Mouse (Mus musculus): ENCODE measurements around the gene Bud31.

Gene Bud31

GRCm38 (mm10) chr5:145129124-145129523, 11.0 kb upstream of the Bud31 start:
- WGBS, result 73% methylated on average over 4 of the region's 4 CpGs

GRCm38 (mm10) chr5:145129773-145130172, 10.4 kb upstream of the Bud31 start:
- WGBS, result 45% methylated on average over 6 of the region's 6 CpGs

GRCm38 (mm10) chr5:145130191-145130590, 10.0 kb upstream of the Bud31 start:
- WGBS, result 35% methylated on average over 11 of the region's 11 CpGs

- 73% methylated on average over 3 of the region's 3 CpGs for WGBS
Observed at GRCm38 (mm10) chr5:145130995-145131394, 9.2 kb upstream of the Bud31 start.

GRCm38 (mm10) chr5:145133275-145133674, 6.9 kb upstream of the Bud31 start:
- WGBS, result 82% methylated on average over 6 of the region's 6 CpGs

GRCm38 (mm10) chr5:145138836-145139235, 1.3 kb upstream of the Bud31 start:
- WGBS, result 2% methylated on average over 6 of the region's 6 CpGs

GRCm38 (mm10) chr5:145140611-145141010, 449 bp downstream of the Bud31 start:
- under 1% methylated on average over 18 of the region's 18 CpGs for WGBS

GRCm38 (mm10) chr5:145147748-145148147, 7.6 kb downstream of the Bud31 start:
- WGBS, result 89% methylated on average over 5 of the region's 5 CpGs

- 88% methylated on average over 6 of the region's 6 CpGs for WGBS
Observed at GRCm38 (mm10) chr5:145149294-145149693, 9.1 kb downstream of the Bud31 start.

GRCm38 (mm10) chr5:145152690-145153089, 12.5 kb downstream of the Bud31 start:
- 89% methylated on average over 5 of the region's 5 CpGs for WGBS

GRCm38 (mm10) chr5:145161361-145161760, 21.2 kb downstream of the Bud31 start:
- WGBS, result 95% methylated on average over 14 of the region's 14 CpGs

- WGBS, result 50% methylated on average over 3 of the region's 3 CpGs
Observed at GRCm38 (mm10) chr5:145164710-145165109, 24.5 kb downstream of the Bud31 start.

- WGBS, result 80% methylated on average over 15 of the region's 15 CpGs
Observed at GRCm38 (mm10) chr5:145165184-145165583, 25.0 kb downstream of the Bud31 start.

GRCm38 (mm10) chr5:145166536-145167305, 26.6 kb downstream of the Bud31 start, which contains the start of the genes Ptcd1 and Cpsf4:
Ptcd1 (minus strand) TSS chr5:145167108.
Cpsf4 (plus strand) TSS chr5:145167213.
- under 1% methylated on average over 51 of the region's 51 CpGs for WGBS

- WGBS, result 1% methylated on average over 27 of the region's 28 CpGs
Observed at GRCm38 (mm10) chr5:145167306-145167661, 27.1 kb downstream of the Bud31 start.

GRCm38 (mm10) chr5:145178461-145178980, 38.4 kb downstream of the Bud31 start:
- 81% methylated on average over 18 of the region's 18 CpGs for WGBS

GRCm38 (mm10) chr5:145185244-145185643, 45.1 kb downstream of the Bud31 start:
- WGBS, result 85% methylated on average over 2 of the region's 2 CpGs

- 93% methylated on average over 6 of the region's 6 CpGs for WGBS
Observed at GRCm38 (mm10) chr5:145189416-145189815, 49.3 kb downstream of the Bud31 start.

GRCm38 (mm10) chr5:145190373-145190772, 50.2 kb downstream of the Bud31 start:
- WGBS, result 28% methylated on average over 5 of the region's 5 CpGs

- under 1% methylated on average over 41 of the region's 41 CpGs for WGBS
Observed at GRCm38 (mm10) chr5:145190875-145191798, 51.0 kb downstream of the Bud31 start.

- 78% methylated on average over 2 of the region's 2 CpGs for WGBS
Observed at GRCm38 (mm10) chr5:145191962-145192361, 51.8 kb downstream of the Bud31 start, which contains the start of gene Atp5j2. Atp5j2 (minus strand) TSS chr5:145192062.

All from cerebral cortex, adult 2 months (tissue).